Mouse (Mus musculus) inflammation-experienced regulatory T-cells, adult 6 months (primary cell): Measurements from ENCODE around the gene Fntb. TPM values are rescaled to one million over a fixed set of nuclear protein-coding genes. Genes with fewer than 3 reads are reported as not detected.

Experiments
- ATAC-seq: one replicate; pipeline ENCODE4 v1.8.0; 2017
- polyA plus RNA-seq, 3 experiments: library from polyadenylated mRNA; unstranded; fragments of 100-300 nt; shearing (Covaris generic); gene quantifications; one replicate each; pipeline ENCODE4 v1.2.1; 2017

The Fntb gene
- polyA plus RNA-seq, 3 experiments from 2014 or later, result 10.6 to 28.4 (median 16.2) TPM

GRCm38 (mm10) chr12:76961052-76961931 is 195.9 kb downstream of the Fntb start:
- ATAC-seq, result no peak

GRCm38 (mm10) chr12:76961932-76962891 is 196.8 kb downstream of the Fntb start, which contains the start of gene Max:
TSS of gene Max (minus strand) at chr12:76962201.
- peak; percentile 92 for ATAC-seq

- ATAC-seq, result no peak
Observed at GRCm38 (mm10) chr12:76965089-76965488, 199.7 kb downstream of the Fntb start.

- ATAC-seq, result no peak
Observed at GRCm38 (mm10) chr12:76965876-76966275, 200.5 kb downstream of the Fntb start.

Other genes with a start within 250 kb of the Fntb start
- 1 to 10 TPM; 1.9 to 3.5 (median 2.9) TPM for gene Plekhg3, start 234.7 kb upstream of the Fntb start, polyA plus RNA-seq
- gene Sptb, start 55.0 kb upstream of the Fntb start, polyA plus RNA-seq, result 1 to 10 TPM in 1 of 3 experiments, under 1 TPM in 2; 0.10 to 1.1 (median 0.95) TPM
- gene Churc1, start 51 bp upstream of the Fntb start, polyA plus RNA-seq, result 100 to 1,000 TPM; 126 to 167 (median 138) TPM
- gene Gpx2, start 30.0 kb downstream of the Fntb start, polyA plus RNA-seq, result not detected
- not detected for gene Rab15, start 57.3 kb downstream of the Fntb start, polyA plus RNA-seq
- gene Max, start 196.6 kb downstream of the Fntb start, polyA plus RNA-seq, result 100 to 1,000 TPM in 1 of 3 experiments, 10 to 100 TPM in 2; 39.5 to 114 (median 83.1) TPM